Mouse (Mus musculus) hindbrain, embryonic 11.5 days (tissue): ENCODE measurements around the gene Srsf4. TPM values are rescaled to one million over a fixed set of nuclear protein-coding genes. Genes with fewer than 3 reads are reported as not detected.

Source experiments
- ATAC-seq: fragments of 200-750 bp; cut with Nextera tagmentation; 2 replicates; pipeline ENCODE4 v1.8.0; 2017; ENCODE audit warnings: mild to moderate bottlenecking, moderate TSS enrichment, moderate library complexity; ENCODE audit not compliant: low FRiP score
- DNase-seq: peaks from one replicate; pipeline ENCODE4 v3.0.0-alpha.2; 2015; ENCODE audit warnings: low spot score
- H3K27ac ChIP-seq: fragments of 300-500 bp; sonication (generic); 2 replicates; pipeline ENCODE4 v1.5.1; 2014; ENCODE audit warnings: mild to moderate bottlenecking, low read depth, low read length
- H3K27me3 ChIP-seq: fragments of 300-500 bp; sonication (generic); 2 replicates; pipeline ENCODE4 v1.6.1; 2014; ENCODE audit warnings: mild to moderate bottlenecking, low read length, moderate library complexity, mixed read lengths; ENCODE audit not compliant: control insufficient read depth, insufficient read depth
- H3K36me3 ChIP-seq: fragments of 300-500 bp; sonication (generic); 2 replicates; pipeline ENCODE4 v1.6.1; 2014; ENCODE audit warnings: mild to moderate bottlenecking, low read length, moderate library complexity, mixed read lengths; ENCODE audit not compliant: control insufficient read depth, insufficient read depth
- H3K4me1 ChIP-seq: fragments of 300-500 bp; sonication (generic); replicated peaks from 2 replicates; pipeline ENCODE4 v1.6.1; 2014; ENCODE audit warnings: low read length, mixed read lengths; ENCODE audit not compliant: control insufficient read depth, insufficient read depth
- H3K4me2 ChIP-seq: fragments of 300-500 bp; sonication (generic); replicated peaks from 2 replicates; pipeline ENCODE4 v1.6.1; 2014; ENCODE audit warnings: mild to moderate bottlenecking, low read depth, low read length
- H3K4me3 ChIP-seq: fragments of 300-500 bp; sonication (generic); 2 replicates; pipeline ENCODE4 v1.5.1; 2014; ENCODE audit warnings: low read depth, low read length
- H3K9ac ChIP-seq: fragments of 300-500 bp; sonication (generic); 2 replicates; pipeline ENCODE4 v1.6.1; 2014; ENCODE audit warnings: low read depth, low read length
- H3K9me3 ChIP-seq: fragments of 300-500 bp; sonication (generic); 2 replicates; pipeline ENCODE4 v1.6.1; 2016; ENCODE audit warnings: low read length; ENCODE audit not compliant: control insufficient read depth
- WGBS: fragments of 180-500 bp; shearing (Covaris S2); extraction: QIAGEN DNeasy Blood & Tissue Kit; methylation state at CpG from one replicate; pipeline ENCODE4 v1.1.7; 2014; 5-methylcytosine and 5-hydroxymethylcytosine counted together
- polyA plus RNA-seq: library from polyadenylated mRNA; unstranded; fragments of >200 nt; fragmentation: Nextera tagmentation; extraction: Ambion mirVana; gene quantifications from 2 replicates; pipeline ENCODE4 v1.2.1, GENCODE M21; 2014

The Srsf4 gene
- polyA plus RNA-seq, 1 experiment from 2014 or later = 128 TPM

GRCm38 (mm10) chr4:131914891-131915469, 41.6 kb downstream of the Srsf4 start:
- Histone ChIP-seq H3K9me3 (no peaks in the 10 kb centered on the region), H3K36me3 (no peaks in the 10 kb centered on the region), H3K4me3 (peak overlapping the region; percentile 14; the same call in 1 of the 2 replicates), H3K4me2 (peak overlapping the region; percentile 38), H3K27me3 (peaks cover 46% of the 10 kb centered on the region), H3K27ac (no peak overlapping the region), H3K9ac (no peak overlapping the region), H3K4me1 (peaks cover 20% of the 10 kb centered on the region; the same call in 1 of the 2 replicates)
- WGBS = 3% methylated on average over 28 of the region's 31 CpGs
- DNase-seq = peak; percentile 64
- no peak for ATAC-seq

- peak; percentile 12; the same call in 1 of the 2 replicates for ATAC-seq
- H3K4me1 ChIP-seq = peaks cover 22% of the 10 kb centered on the region
Measured at GRCm38 (mm10) chr4:131915821-131916328, 42.5 kb downstream of the Srsf4 start.

GRCm38 (mm10) chr4:131916425-131916824, 43.0 kb downstream of the Srsf4 start:
- Histone ChIP-seq H3K9ac (no peak overlapping the region), H3K36me3 (no peaks in the 10 kb centered on the region), H3K27ac (no peak overlapping the region), H3K9me3 (no peaks in the 10 kb centered on the region), H3K4me2 (no peak overlapping the region), H3K4me1 (peaks cover 23% of the 10 kb centered on the region), H3K4me3 (no peak overlapping the region), H3K27me3 (peaks cover 61% of the 10 kb centered on the region)
- DNase-seq (peak; percentile 84), ATAC-seq (peak; percentile 53; the same call in 1 of the 2 replicates)
- WGBS = 5% methylated on average over 15 of the region's 15 CpGs

More at GRCm38 (mm10) chr4:131915821-131916328, 42.5 kb downstream of the Srsf4 start:
- DNase-seq = no peak
- Histone ChIP-seq H3K9ac (no peak overlapping the region), H3K36me3 (no peaks in the 10 kb centered on the region), H3K9me3 (no peaks in the 10 kb centered on the region), H3K27ac (no peak overlapping the region), H3K4me3 (peak overlapping the region; percentile 14; the same call in 1 of the 2 replicates), H3K27me3 (peaks cover 55% of the 10 kb centered on the region), H3K4me2 (no peak overlapping the region)
- 21% methylated on average over 13 of the region's 13 CpGs for WGBS

GRCm38 (mm10) chr4:131917010-131917555, 43.7 kb downstream of the Srsf4 start:
- ATAC-seq = no peak

GRCm38 (mm10) chr4:131918026-131918533, 44.7 kb downstream of the Srsf4 start:
- peaks cover 31% of the 10 kb centered on the region for H3K4me1 ChIP-seq
- no peak for ATAC-seq
- H3K9me3 ChIP-seq = no peaks in the 10 kb centered on the region
- no peak overlapping the region for H3K4me2 ChIP-seq
- no peak overlapping the region for H3K4me3 ChIP-seq
- H3K27me3 ChIP-seq = peaks cover 77% of the 10 kb centered on the region
- 43% methylated on average over 7 of the region's 7 CpGs for whole genome bisulfite sequencing
- no peak for DNase-seq
- H3K27ac ChIP-seq = no peak overlapping the region
- H3K36me3 ChIP-seq = 0 out of 2 replicates have a peak, but pooled peaks cover 2% of the 10 kb centered on the region
- no peak overlapping the region for H3K9ac ChIP-seq

More at GRCm38 (mm10) chr4:131917010-131917555, 43.7 kb downstream of the Srsf4 start:
- Histone ChIP-seq H3K4me2 (no peak overlapping the region), H3K4me1 (peaks cover 26% of the 10 kb centered on the region), H3K36me3 (no peaks in the 10 kb centered on the region), H3K27ac (no peak overlapping the region), H3K4me3 (no peak overlapping the region), H3K9me3 (no peaks in the 10 kb centered on the region), H3K27me3 (peaks cover 67% of the 10 kb centered on the region), H3K9ac (no peak overlapping the region)
- DNase-seq = no peak
- 76% methylated on average over 10 of the region's 10 CpGs for WGBS

- Histone ChIP-seq H3K36me3 (0 out of 2 replicates have a peak, but pooled peaks cover 4% of the 10 kb centered on the region), H3K4me1 (peaks cover 31% of the 10 kb centered on the region), H3K27ac (no peak overlapping the region), H3K4me2 (no peak overlapping the region), H3K9ac (no peak overlapping the region), H3K9me3 (no peaks in the 10 kb centered on the region), H3K4me3 (no peak overlapping the region), H3K27me3 (peaks cover 79% of the 10 kb centered on the region)
- ATAC-seq (no peak), DNase-seq (peak; percentile 51)
- WGBS = 6% methylated on average over 15 of the region's 15 CpGs
Measured at GRCm38 (mm10) chr4:131918711-131919500, 45.5 kb downstream of the Srsf4 start.

- H3K9me3 ChIP-seq = no peaks in the 10 kb centered on the region
- H3K36me3 ChIP-seq = 0 out of 2 replicates have a peak, but pooled peaks cover 4% of the 10 kb centered on the region
- no peak overlapping the region for H3K4me2 ChIP-seq
- 5% methylated on average over 15 of the region's 15 CpGs for WGBS
- no peak overlapping the region for H3K27ac ChIP-seq
- H3K27me3 ChIP-seq = peaks cover 82% of the 10 kb centered on the region
- ATAC-seq (no peak), DNase-seq (no peak)
- H3K9ac ChIP-seq = no peak overlapping the region
- peaks cover 30% of the 10 kb centered on the region for H3K4me1 ChIP-seq
- H3K4me3 ChIP-seq = no peak overlapping the region
Measured at GRCm38 (mm10) chr4:131919506-131920140, 46.2 kb downstream of the Srsf4 start.

GRCm38 (mm10) chr4:131920141-131920594, 46.8 kb downstream of the Srsf4 start:
- under 1% methylated on average over 38 of the region's 51 CpGs for WGBS
- Histone ChIP-seq H3K4me1 (peaks cover 25% of the 10 kb centered on the region), H3K4me2 (peak overlapping the region; percentile 85), H3K27ac (no peak overlapping the region), H3K27me3 (peaks cover 81% of the 10 kb centered on the region), H3K36me3 (0 out of 2 replicates have a peak, but pooled peaks cover 4% of the 10 kb centered on the region), H3K4me3 (peak overlapping the region; percentile 42), H3K9ac (peak overlapping the region; percentile 37), H3K9me3 (no peaks in the 10 kb centered on the region)
- ATAC-seq (no peak), DNase-seq (peak; percentile 64)
